Mouse (Mus musculus) limb, embryonic 14.5 days (tissue): ENCODE data around the gene Cxcl13. TPM values are rescaled to one million over a fixed set of nuclear protein-coding genes. Genes with fewer than 3 reads are reported as not detected.

Source experiments
- ATAC-seq: fragments of 200-750 bp; cut with Nextera tagmentation; 2 replicates; pipeline ENCODE4 v1.8.0; 2017; ENCODE audit warnings: low read depth, moderate number of reproducible peaks, moderate TSS enrichment; ENCODE audit not compliant: low FRiP score
- DNase-seq: peaks from one replicate; pipeline ENCODE4 v3.0.0-alpha.2; 2015; ENCODE audit warnings: low spot score
- H3K27ac ChIP-seq: fragments of 300-500 bp; sonication (generic); replicated peaks from 2 replicates; pipeline ENCODE4 v1.5.1; 2014; ENCODE audit warnings: low read depth, mild to moderate bottlenecking, low read length, moderate library complexity, mixed read lengths
- H3K27me3 ChIP-seq: fragments of 300-500 bp; sonication (generic); 2 replicates; pipeline ENCODE4 v1.6.1; 2014; ENCODE audit warnings: low read length, mixed read lengths; ENCODE audit not compliant: control insufficient read depth, insufficient read depth
- H3K36me3 ChIP-seq: fragments of 300-500 bp; sonication (generic); 2 replicates; pipeline ENCODE4 v1.6.1; 2014; ENCODE audit warnings: mild to moderate bottlenecking, low read length, moderate library complexity, mixed read lengths; ENCODE audit not compliant: control insufficient read depth, insufficient read depth
- H3K4me1 ChIP-seq: fragments of 300-500 bp; sonication (generic); 2 replicates; pipeline ENCODE4 v1.6.1; 2014; ENCODE audit warnings: antibody characterized with exemption, low read length, mixed read lengths; ENCODE audit not compliant: control insufficient read depth, insufficient read depth
- H3K4me2 ChIP-seq: fragments of 300-500 bp; sonication (generic); replicated peaks from 2 replicates; pipeline ENCODE4 v1.6.1; 2014; ENCODE audit warnings: low read depth, mild to moderate bottlenecking, low read length, moderate library complexity; ENCODE audit not compliant: severe bottlenecking
- H3K4me3 ChIP-seq: fragments of 300-500 bp; sonication (generic); replicated peaks from 2 replicates; pipeline ENCODE4 v1.5.1; 2014; ENCODE audit warnings: low read length
- H3K9ac ChIP-seq: fragments of 300-500 bp; sonication (generic); 2 replicates; pipeline ENCODE4 v1.6.1; 2014; ENCODE audit warnings: mild to moderate bottlenecking, low read depth, low read length, moderate library complexity; ENCODE audit not compliant: severe bottlenecking
- H3K9me3 ChIP-seq: fragments of 300-500 bp; sonication (generic); 2 replicates; pipeline ENCODE4 v1.6.1; 2016; ENCODE audit warnings: low read length; ENCODE audit not compliant: control insufficient read depth
- POLR2A ChIP-seq: fragments of 200-500 bp; IDR thresholded peaks from 2 replicates; pipeline ENCODE4 v1.8.0; 2012; ENCODE audit warnings: inconsistent platforms, mild to moderate bottlenecking, moderate library complexity, borderline replicate concordance; ENCODE audit not compliant: insufficient read depth, insufficient read length; ENCODE audit errors: extremely low read depth
- WGBS: fragments of 180-500 bp; shearing (Covaris S2); extraction: QIAGEN DNeasy Blood & Tissue Kit; methylation state at CpG from one replicate; pipeline ENCODE4 v1.1.7; 2014; 5-methylcytosine and 5-hydroxymethylcytosine counted together
- polyA plus RNA-seq, 2 experiments: library from polyadenylated mRNA; depleted of rRNA in 1 of 2; stranded (reverse) in 1 of 2; unstranded in 1 of 2; fragments of >200 nt; fragmentation: Nextera tagmentation in 1 of 2; extraction: Ambion mirVana in 1 of 2; gene quantifications; 2 replicates each; pipeline versions ENCODE4 v1.2.1 to v1.2.3; 2012 to 2014

Cxcl13 gene
- polyA plus RNA-seq, 2 experiments: 0.73 to 1.7 TPM

DNA sequence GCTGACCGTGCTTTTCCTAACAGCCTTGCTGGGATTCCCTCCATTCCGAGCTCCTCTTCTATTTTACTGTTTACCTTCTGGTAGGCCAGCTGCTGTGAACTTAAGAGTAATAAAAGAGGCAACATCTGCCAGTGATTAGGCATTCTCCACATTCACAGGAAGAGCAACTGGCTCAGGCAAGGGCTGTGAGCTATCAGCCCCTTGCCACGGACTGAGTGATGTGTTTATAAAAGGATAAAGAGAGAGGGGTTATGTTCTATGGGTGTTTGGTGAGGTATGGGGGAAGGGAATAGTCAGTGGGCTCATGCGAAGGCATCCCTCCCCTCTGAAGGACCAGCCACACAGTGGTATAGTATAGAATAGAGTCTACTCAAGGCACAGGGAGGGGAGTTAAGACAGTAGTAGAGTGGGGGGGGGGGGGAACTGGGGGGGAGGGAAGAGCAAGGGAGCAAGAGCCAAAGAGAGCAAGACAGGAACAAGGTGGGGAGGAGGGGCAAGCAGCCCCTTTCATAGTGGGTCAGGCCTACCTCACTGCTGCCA, 16.0 kb upstream of the Cxcl13 start:
- H3K36me3 ChIP-seq: no peaks in the 10 kb centered on the region
- no peak overlapping the region for H3K27ac ChIP-seq
- H3K9ac ChIP-seq: no peak overlapping the region
- H3K27me3 ChIP-seq: no peaks in the 10 kb centered on the region
- ATAC-seq: peak; percentile 62; the same call in 1 of the 2 replicates
- H3K4me2 ChIP-seq: no peak overlapping the region
- no peak overlapping the region for H3K4me3 ChIP-seq
- no peaks in the 10 kb centered on the region for H3K9me3 ChIP-seq
- peak; percentile 16 for DNase-seq
- no peaks in the 10 kb centered on the region for H3K4me1 ChIP-seq
- 9% methylated on average over 4 of the region's 4 CpGs for WGBS
- no peak for TF ChIP-seq POLR2A

DNA sequence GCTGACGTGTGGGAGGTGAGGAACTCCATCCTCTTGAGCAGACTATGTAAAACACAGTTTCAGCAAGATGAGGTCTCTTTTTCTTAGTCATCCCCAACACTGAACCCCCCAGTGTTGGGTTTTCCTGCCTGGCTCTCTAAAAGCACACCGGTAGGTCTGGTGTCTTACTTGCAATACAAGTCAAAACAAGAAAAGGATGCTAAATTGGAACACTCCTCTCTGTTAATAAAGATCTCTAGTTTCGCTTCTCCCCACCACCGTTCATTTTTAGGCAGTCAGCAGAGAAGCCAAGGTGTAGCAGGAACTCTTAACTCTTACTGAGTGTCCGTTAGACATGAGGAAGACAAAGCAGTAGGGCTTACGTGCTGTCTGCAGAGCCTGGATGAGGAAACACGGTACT, 15.2 kb upstream of the Cxcl13 start:
- ATAC-seq (no peak), DNase-seq (no peak)
- no peak for TF ChIP-seq POLR2A
- Histone ChIP-seq H3K4me1 (no peaks in the 10 kb centered on the region), H3K9ac (no peak overlapping the region), H3K27ac (no peak overlapping the region), H3K27me3 (no peaks in the 10 kb centered on the region), H3K4me3 (no peak overlapping the region), H3K36me3 (no peaks in the 10 kb centered on the region), H3K4me2 (no peak overlapping the region), H3K9me3 (no peaks in the 10 kb centered on the region)
- WGBS: 76% methylated on average over 7 of the region's 7 CpGs

DNA sequence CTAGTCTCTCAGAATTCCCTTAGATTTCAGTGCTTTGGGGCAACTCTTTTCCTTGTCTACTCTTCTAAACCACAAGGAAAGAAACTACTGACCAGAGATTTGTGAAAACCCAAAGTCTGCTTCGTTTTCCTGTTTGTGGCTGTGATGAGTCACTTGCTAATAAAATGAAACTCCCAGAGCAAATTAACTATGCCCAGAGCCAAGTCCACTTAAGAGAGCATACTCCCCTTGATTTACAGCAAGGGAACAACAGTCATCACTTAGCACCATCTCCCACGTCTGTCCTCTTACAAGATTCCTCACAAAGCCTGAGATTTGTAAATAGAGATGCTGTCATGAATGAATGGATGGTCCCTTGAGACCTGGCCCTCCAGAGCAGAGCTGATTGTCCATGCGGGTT, 11.6 kb upstream of the Cxcl13 start:
- no peaks in the 10 kb centered on the region for H3K27me3 ChIP-seq
- H3K27ac ChIP-seq: no peak overlapping the region
- H3K9ac ChIP-seq: no peak overlapping the region
- H3K4me1 ChIP-seq: no peaks in the 10 kb centered on the region
- no peaks in the 10 kb centered on the region for H3K36me3 ChIP-seq
- DNase-seq (no peak), ATAC-seq (no peak)
- H3K4me2 ChIP-seq: no peak overlapping the region
- 31% methylated on average over 3 of the region's 3 CpGs for WGBS
- H3K9me3 ChIP-seq: no peaks in the 10 kb centered on the region
- no peak for TF ChIP-seq POLR2A
- no peak overlapping the region for H3K4me3 ChIP-seq

DNA sequence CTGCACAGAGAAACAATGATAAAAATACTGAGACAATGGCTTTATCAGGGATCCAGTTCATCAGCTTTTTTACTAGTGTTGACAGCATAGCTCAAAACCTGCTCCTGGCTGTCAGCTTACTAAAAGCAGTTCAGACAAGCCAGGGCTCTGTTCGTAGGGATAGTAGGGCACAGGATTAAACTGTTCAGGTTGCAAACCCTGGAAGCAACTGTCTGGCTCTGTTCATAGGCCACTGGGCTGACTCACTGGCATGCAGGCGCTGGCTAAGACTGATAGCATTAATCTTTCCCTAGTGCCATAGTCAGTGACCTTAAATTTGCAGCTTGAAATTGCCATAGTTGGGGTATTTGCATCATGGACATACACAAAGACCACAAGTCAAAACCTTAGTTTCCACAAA, 10.4 kb upstream of the Cxcl13 start:
- DNase-seq (no peak), ATAC-seq (no peak)
- no peak overlapping the region for H3K4me2 ChIP-seq
- TF ChIP-seq POLR2A: no peak
- no peak overlapping the region for H3K4me3 ChIP-seq
- no peak overlapping the region for H3K9ac ChIP-seq
- no peaks in the 10 kb centered on the region for H3K27me3 ChIP-seq
- H3K36me3 ChIP-seq: no peaks in the 10 kb centered on the region
- H3K27ac ChIP-seq: no peak overlapping the region
- 74% methylated on average over 2 of the region's 2 CpGs for WGBS
- no peaks in the 10 kb centered on the region for H3K9me3 ChIP-seq
- no peaks in the 10 kb centered on the region for H3K4me1 ChIP-seq

DNA sequence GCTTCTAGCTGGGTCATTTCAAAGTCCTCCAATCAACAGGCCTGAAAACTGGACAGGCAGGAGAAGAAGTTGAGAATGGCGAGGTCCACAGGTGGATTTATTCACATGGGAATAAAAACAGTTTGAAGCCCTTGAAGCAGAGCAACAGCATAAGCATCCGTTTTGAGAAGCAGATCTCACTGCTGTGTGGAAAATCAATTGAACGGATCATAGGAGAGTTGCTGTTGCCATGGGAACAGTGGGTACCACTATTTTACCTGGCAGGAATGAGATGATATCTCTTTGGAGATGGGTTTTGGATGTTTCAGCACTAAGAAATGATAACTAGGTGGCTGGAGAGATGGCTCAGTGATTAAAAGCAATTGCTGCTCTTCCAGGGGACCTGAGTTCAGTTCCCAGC, 8.1 kb upstream of the Cxcl13 start:
- 80% methylated on average over 3 of the region's 3 CpGs for WGBS
- Histone ChIP-seq H3K4me2 (no peak overlapping the region), H3K27ac (no peak overlapping the region), H3K9me3 (no peaks in the 10 kb centered on the region), H3K36me3 (no peaks in the 10 kb centered on the region), H3K9ac (no peak overlapping the region), H3K27me3 (no peaks in the 10 kb centered on the region), H3K4me1 (no peaks in the 10 kb centered on the region), H3K4me3 (no peak overlapping the region)
- no peak for ATAC-seq
- TF ChIP-seq POLR2A: no peak
- no peak for DNase-seq
